Mouse (Mus musculus): ENCODE data around the gene Pin1rt1.

The Pin1rt1 gene

GRCm38 (mm10) chr2:104712486-104712809, 3.7 kb downstream of the Pin1rt1 start:
- DNase-seq (ENCODE audit: low read depth, low spot score) = no peak

DNA sequence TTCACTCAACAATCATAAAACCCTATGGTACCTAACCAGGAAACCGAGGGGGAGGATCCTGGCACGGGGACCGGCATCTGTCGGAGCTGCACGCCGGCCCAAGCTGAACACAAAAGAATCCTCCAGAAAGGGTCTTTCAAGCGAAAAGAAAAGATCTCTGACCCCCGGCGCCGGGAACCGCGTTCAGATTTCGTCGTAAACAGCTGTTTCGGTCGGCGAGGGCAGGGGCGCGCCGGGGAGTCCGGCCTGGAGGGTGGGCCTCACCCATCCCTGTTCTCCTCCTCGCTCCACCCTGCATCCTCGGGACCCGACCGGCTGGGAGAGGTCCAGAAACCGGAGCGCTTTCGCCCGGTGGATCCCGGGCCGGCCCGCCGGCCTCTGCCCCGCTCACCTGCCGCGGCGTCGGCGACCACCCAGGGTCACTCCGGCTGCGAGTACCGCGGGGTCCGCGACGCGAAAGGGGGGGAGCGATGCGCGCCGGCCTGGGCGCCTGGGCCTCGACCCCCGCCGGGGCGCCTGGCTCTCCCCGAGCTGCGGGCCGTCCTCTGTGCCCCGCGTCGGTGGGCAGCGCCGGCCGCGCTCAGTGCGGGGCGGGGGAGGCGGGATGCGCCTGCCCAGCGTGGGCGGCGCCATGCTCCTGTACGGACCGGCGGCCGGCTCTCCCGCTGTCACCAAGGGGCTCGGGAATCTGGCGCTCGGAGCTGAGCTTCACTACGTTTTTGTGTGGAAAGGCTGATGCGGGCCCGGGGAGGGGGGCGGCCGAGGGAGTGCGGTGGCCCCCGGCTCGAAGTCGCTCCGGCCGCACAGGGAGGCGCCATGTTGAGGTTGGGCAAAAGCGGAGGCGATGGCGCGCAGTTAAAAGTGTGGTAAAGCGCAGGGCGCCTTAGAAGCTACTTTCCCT, 4.3 kb downstream of the Pin1rt1 start, which contains the start of gene Tcp11l1:
TSS of gene Tcp11l1 (minus strand) at position 585 of the 901 bp plus-strand sequence.
- peak; percentile 25 for DNase-seq (ENCODE audit: low read depth, low spot score)

GRCm38 (mm10) chr2:104710670-104711370, 5.4 kb downstream of the Pin1rt1 start:
- DNase-seq (ENCODE audit: low read depth, low spot score) = no peak

GRCm38 (mm10) chr2:104709786-104710337, 6.3 kb downstream of the Pin1rt1 start:
- DNase-seq (ENCODE audit: low read depth, low spot score) = no peak

- DNase-seq (ENCODE audit: low read depth, low spot score) = no peak
These were observed 11.8 kb downstream of the Pin1rt1 start for GRCm38 (mm10) chr2:104704355-104704754.

GRCm38 (mm10) chr2:104703158-104703557, 13.0 kb downstream of the Pin1rt1 start:
- no peak for DNase-seq (ENCODE audit: low read depth, low spot score)

GRCm38 (mm10) chr2:104699659-104700058, 16.5 kb downstream of the Pin1rt1 start:
- no peak for DNase-seq (ENCODE audit: low read depth, low spot score)

DNA sequence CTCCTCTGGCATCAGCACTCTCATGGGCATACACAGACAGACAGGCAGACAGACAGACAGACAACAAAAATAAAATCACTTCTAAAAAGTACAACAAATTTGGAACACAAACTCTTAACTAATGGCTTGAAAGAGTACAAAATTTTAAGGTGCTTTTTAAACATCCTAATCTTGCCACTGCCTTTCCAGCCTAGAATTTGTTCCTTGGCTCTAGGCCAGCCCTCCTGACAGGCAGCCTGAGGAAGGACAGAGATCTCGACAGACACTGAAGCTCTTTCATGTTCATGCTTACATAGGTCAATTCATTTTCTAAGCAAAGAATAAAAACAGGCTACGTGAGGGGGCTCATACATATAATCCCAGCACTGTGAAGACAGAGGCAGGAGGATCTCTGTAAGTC, 23.6 kb downstream of the Pin1rt1 start:
- no peak for DNase-seq (ENCODE audit: low read depth, low spot score)

DNA sequence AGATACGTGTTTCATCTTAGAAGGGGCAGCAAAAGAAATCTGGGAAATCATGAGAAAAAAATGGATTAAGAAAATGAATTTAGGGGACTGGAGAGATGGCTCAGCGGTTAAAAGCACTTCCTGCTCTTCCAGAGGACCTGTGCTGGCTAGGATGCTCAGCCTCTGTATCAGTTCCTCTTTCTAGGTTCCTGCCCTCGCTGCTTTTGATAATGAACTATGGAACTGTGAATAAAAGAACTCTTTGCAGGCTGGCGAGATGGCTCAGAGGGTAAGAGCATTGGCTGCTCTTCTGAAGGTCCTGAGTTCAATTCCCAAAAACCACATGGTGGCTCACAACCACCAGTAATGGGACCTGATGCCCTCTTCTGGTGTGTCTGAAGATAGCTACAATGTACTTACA, 25.5 kb downstream of the Pin1rt1 start:
- DNase-seq (ENCODE audit: low read depth, low spot score) = no peak

DNA sequence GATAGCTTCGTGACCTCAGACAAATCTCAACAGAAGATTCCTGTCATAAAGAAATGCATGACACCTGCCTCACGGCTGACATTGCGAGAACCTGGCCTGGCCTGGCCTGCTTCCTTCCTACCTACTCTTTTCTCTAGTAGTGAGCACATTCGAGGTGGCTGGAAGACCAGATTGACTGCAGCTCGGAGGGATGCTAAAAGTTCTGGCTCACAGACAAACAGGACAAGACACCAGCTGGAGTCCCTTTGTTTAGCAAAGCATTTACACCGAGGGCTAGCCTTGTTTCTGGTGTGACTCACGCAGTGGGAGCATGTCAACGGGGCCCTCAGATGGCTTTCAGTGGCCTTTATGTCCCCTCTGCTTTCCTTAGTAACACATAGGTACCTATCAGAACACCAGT, 27.5 kb downstream of the Pin1rt1 start:
- no peak for DNase-seq (ENCODE audit: low read depth, low spot score)

- no peak for DNase-seq (ENCODE audit: low read depth, low spot score)
These were observed 27.9 kb downstream of the Pin1rt1 start for GRCm38 (mm10) chr2:104688321-104688720.

DNA sequence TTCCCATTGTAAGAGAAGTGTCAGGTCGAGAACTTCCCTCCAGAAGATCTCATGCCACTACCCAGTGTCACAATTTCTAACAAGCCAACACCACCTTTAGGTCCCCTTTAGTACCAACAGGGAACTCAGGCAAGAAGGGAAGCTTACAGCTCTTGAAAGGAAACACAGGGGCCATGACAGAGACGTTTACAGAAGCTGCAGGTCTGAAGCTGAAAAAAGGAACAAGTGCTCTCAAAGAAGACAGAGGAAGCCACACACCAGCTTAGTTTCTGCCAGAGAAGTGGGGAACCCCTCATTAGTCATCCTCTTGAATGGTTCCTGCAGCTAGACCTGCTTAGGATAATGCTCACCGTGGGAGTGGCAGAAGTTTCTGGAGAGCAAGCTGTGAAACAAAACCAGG, 28.9 kb downstream of the Pin1rt1 start:
- no peak for DNase-seq (ENCODE audit: low read depth, low spot score)

DNA sequence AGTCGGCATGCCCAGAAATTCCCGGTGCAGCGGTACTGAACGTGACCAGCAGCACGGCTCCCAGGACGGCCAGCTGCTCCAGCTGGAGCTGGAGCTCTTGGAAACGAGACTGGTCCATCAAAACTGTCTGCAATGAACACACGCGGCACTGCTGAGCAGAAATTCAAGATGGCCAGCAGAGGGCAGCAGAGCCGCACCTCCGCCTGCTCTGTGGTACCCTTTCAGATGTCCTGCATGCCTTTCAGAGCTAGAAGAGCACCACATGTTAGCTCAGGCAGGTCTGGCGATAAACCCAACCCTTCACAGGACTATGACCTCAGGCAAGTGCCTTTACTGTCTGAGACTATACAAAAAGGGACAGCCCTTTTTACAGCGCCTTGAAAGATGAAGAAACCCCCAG, 30.8 kb downstream of the Pin1rt1 start:
- DNase-seq (ENCODE audit: low read depth, low spot score) = peak; percentile 78

- DNase-seq (ENCODE audit: low read depth, low spot score) = no peak
These were observed 31.4 kb downstream of the Pin1rt1 start for GRCm38 (mm10) chr2:104684771-104685170.

DNA sequence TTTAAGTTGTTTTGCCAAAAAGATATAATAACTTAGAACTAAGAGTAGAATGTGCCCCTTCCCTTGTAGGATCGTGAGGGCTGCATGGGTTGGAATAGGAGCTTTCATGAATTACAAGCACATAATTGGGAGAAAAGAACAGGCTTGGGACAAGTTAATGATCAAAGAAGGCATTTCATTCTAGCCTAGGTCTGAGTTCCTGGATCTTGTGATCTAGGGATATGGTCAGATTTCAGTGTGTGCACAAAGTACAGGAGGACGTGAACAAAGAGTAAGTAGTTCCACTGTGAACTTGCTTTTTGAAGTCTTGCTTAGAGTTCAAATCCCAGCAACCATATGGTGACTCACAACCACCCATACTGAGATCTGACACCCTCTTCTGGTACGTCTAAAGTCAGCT, 38.9 kb downstream of the Pin1rt1 start:
- no peak for DNase-seq (ENCODE audit: low read depth, low spot score)

GRCm38 (mm10) chr2:104671724-104672123, 44.5 kb downstream of the Pin1rt1 start:
- DNase-seq (ENCODE audit: low read depth, low spot score) = no peak

GRCm38 (mm10) chr2:104669122-104669804, 46.9 kb downstream of the Pin1rt1 start:
- DNase-seq (ENCODE audit: low read depth, low spot score) = peak; percentile 10
